Mouse (Mus musculus) liver, postnatal 0 days (tissue): ENCODE measurements around the gene Zpr1. TPM values are rescaled to one million over a fixed set of nuclear protein-coding genes. Genes with fewer than 3 reads are reported as not detected.

Source experiments
- ATAC-seq: fragments of 200-750 bp; cut with Nextera tagmentation; 2 replicates; pipeline ENCODE4 v1.8.0; 2017; ENCODE audit warnings: mild to moderate bottlenecking, moderate library complexity
- DNase-seq: peaks from one replicate; pipeline ENCODE4 v3.0.0-alpha.2; 2016
- H3K27ac ChIP-seq: fragments of 300-500 bp; sonication (generic); 2 replicates; pipeline ENCODE4 v1.5.1; 2014; ENCODE audit warnings: antibody characterized with exemption, moderate library complexity, mild to moderate bottlenecking, low read depth
- H3K27me3 ChIP-seq: fragments of 300-500 bp; sonication (generic); 2 replicates; pipeline ENCODE4 v1.6.1; 2014; ENCODE audit warnings: low read length, control low read depth, mixed read lengths; ENCODE audit not compliant: insufficient read depth
- H3K36me3 ChIP-seq: fragments of 300-500 bp; sonication (generic); replicated peaks from 2 replicates; pipeline ENCODE4 v1.6.1; 2014; ENCODE audit warnings: mild to moderate bottlenecking, control low read depth, low read length, moderate library complexity, mixed read lengths; ENCODE audit not compliant: insufficient read depth
- H3K4me1 ChIP-seq: fragments of 300-500 bp; sonication (generic); 2 replicates; pipeline ENCODE4 v1.6.1; 2014; ENCODE audit warnings: antibody characterized with exemption, mild to moderate bottlenecking, control low read depth; ENCODE audit not compliant: insufficient read depth
- H3K4me2 ChIP-seq: fragments of 300-500 bp; sonication (generic); 2 replicates; pipeline ENCODE4 v1.6.1; 2014; ENCODE audit warnings: low read depth, mild to moderate bottlenecking, low read length, moderate library complexity, mixed read lengths
- H3K4me3 ChIP-seq: fragments of 300-500 bp; sonication (generic); 2 replicates; pipeline ENCODE4 v1.5.1; 2014; ENCODE audit warnings: low read depth, low read length
- H3K9ac ChIP-seq: fragments of 300-500 bp; sonication (generic); replicated peaks from 2 replicates; pipeline ENCODE4 v1.6.1; 2014; ENCODE audit warnings: mild to moderate bottlenecking, moderate library complexity
- H3K9me3 ChIP-seq: fragments of 300-500 bp; sonication (generic); 2 replicates; pipeline ENCODE4 v1.6.1; 2016; ENCODE audit warnings: mild to moderate bottlenecking, control low read depth, low read length, mixed read lengths
- CTCF ChIP-seq: sonication (generic); IDR thresholded peaks from 2 replicates; pipeline ENCODE4 v1.5.1; 2016; ENCODE audit warnings: antibody characterized with exemption, low read depth
- EP300 ChIP-seq: IDR thresholded peaks from 2 replicates; pipeline ENCODE4 v1.6.1; 2016; ENCODE audit warnings: antibody characterized with exemption, low read depth, mild to moderate bottlenecking
- WGBS: fragments of 180-500 bp; shearing (Covaris S2); extraction: QIAGEN DNeasy Blood & Tissue Kit; methylation state at CpG from one replicate; pipeline ENCODE4 v1.1.7; 2014; ENCODE audit not compliant: insufficient replicate concordance; 5-methylcytosine and 5-hydroxymethylcytosine counted together
- polyA plus RNA-seq: library from polyadenylated mRNA; unstranded; fragments of >200 nt; fragmentation: Nextera tagmentation; extraction: Ambion mirVana; gene quantifications from 2 replicates; pipeline ENCODE4 v1.2.1, GENCODE M21; 2015

Zpr1 gene
- polyA plus RNA-seq, 1 experiment from 2014 or later, result 21.8 TPM

DNA sequence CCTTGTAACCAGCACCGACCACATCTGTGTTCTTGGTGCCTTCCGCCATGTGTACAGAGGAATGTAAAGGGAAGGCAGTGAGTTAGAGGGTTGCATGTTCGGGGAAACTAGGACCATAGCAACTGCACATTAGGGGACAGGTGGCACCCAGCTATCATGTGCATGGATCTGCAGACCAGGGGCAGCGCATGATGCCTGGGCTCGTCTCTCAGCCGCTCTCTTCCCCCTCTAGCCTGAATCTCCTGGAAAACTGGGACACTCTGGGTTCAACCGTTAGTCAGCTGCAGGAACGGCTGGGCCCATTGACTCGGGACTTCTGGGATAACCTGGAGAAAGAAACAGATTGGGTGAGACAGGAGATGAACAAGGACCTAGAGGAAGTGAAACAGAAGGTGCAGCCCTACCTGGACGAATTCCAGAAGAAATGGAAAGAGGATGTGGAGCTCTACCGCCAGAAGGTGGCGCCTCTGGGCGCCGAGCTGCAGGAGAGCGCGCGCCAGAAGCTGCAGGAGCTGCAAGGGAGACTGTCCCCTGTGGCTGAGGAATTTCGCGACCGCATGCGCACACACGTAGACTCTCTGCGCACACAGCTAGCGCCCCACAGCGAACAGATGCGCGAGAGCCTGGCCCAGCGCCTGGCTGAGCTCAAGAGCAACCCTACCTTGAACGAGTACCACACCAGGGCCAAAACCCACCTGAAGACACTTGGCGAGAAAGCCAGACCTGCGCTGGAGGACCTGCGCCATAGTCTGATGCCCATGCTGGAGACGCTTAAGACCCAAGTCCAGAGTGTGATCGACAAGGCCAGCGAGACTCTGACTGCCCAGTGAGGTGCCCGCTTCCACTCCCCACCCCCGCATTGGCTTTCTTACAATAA, 43.1 kb upstream of the Zpr1 start:
- 10% methylated on average over 37 of the region's 37 CpGs for WGBS
- Histone ChIP-seq H3K9me3 (no peaks in the 10 kb centered on the region), H3K4me3 (peak overlapping the region; percentile 45), H3K4me2 (peak overlapping the region; percentile 69), H3K9ac (peak overlapping the region; percentile 79), H3K4me1 (peaks cover 20% of the 10 kb centered on the region), H3K36me3 (no peaks in the 10 kb centered on the region), H3K27ac (peak overlapping the region; percentile 96), H3K27me3 (no peaks in the 10 kb centered on the region)
- no peak for TF ChIP-seq EP300
- peak; percentile 75 for TF ChIP-seq CTCF
- peak; percentile 79 for DNase-seq
- peak; percentile 19 for ATAC-seq

DNA sequence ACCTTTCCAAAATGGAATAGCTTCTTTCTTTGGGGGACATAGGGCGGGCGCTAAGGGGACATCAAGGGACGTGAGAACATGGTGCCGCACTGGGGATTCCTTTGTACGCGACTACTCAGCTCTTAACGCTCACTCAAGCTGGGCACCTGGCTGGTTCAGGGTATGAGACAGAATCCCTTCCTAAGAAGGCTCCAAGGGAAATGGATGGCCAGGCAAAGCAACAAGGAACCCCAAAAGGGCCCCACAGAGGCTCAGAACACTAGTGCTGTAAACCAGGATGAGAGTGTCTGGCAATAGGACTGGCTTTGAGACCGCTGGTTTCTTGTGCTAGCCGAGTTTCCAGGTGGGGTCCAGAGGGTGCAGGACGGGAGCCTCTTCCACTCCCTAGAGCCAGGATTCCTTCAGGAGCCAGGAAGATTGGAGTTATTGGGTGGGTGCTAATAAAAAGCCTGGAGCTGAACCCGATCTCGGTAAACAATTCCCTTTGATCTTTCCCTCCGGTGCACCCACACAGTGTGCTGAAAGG, 42.4 kb upstream of the Zpr1 start:
- Histone ChIP-seq H3K9me3 (no peaks in the 10 kb centered on the region), H3K27me3 (no peaks in the 10 kb centered on the region), H3K4me2 (peak overlapping the region; percentile 69), H3K36me3 (no peaks in the 10 kb centered on the region), H3K4me3 (peak overlapping the region; percentile 45), H3K9ac (peak overlapping the region; percentile 79), H3K4me1 (peaks cover 18% of the 10 kb centered on the region), H3K27ac (peak overlapping the region; percentile 96)
- 23% methylated on average over 13 of the region's 13 CpGs for WGBS
- TF ChIP-seq EP300 (peak; percentile 16; the same call in 1 of the 2 replicates), CTCF (no peak)
- ATAC-seq (peak; percentile 48; the same call in 1 of the 2 replicates), DNase-seq (peak; percentile 63)

- ATAC-seq (peak; percentile 31; the same call in 1 of the 2 replicates), DNase-seq (peak; percentile 51)
- Histone ChIP-seq H3K4me2 (peak overlapping the region; percentile 57), H3K36me3 (no peaks in the 10 kb centered on the region), H3K9me3 (no peaks in the 10 kb centered on the region), H3K27me3 (no peaks in the 10 kb centered on the region), H3K4me3 (no peak overlapping the region), H3K9ac (peak overlapping the region; percentile 51), H3K27ac (peak overlapping the region; percentile 84), H3K4me1 (peaks cover 12% of the 10 kb centered on the region)
- 55% methylated on average over 6 of the region's 6 CpGs for whole genome bisulfite sequencing
- TF ChIP-seq EP300 (no peak), CTCF (no peak)
Observed at GRCm38 (mm10) chr9:46235196-46235595, 37.7 kb upstream of the Zpr1 start.

GRCm38 (mm10) chr9:46235596-46235648, 37.4 kb upstream of the Zpr1 start, which contains the start of gene Apoc3:
Gene Apoc3 (minus strand): TSS chr9:46235636.
- no peak for DNase-seq

GRCm38 (mm10) chr9:46235649-46236048, 37.2 kb upstream of the Zpr1 start:
- H3K9me3 ChIP-seq, result no peaks in the 10 kb centered on the region
- no peaks in the 10 kb centered on the region for H3K36me3 ChIP-seq
- no peak overlapping the region for H3K9ac ChIP-seq
- no peak for TF ChIP-seq CTCF
- no peak for TF ChIP-seq EP300
- no peak for ATAC-seq
- H3K27me3 ChIP-seq, result no peaks in the 10 kb centered on the region
- no peak for DNase-seq
- no peak overlapping the region; the same call in 1 of the 2 replicates for H3K4me2 ChIP-seq
- 43% methylated on average over 4 of the region's 4 CpGs for WGBS
- H3K27ac ChIP-seq, result peak overlapping the region; percentile 84
- H3K4me3 ChIP-seq, result no peak overlapping the region
- H3K4me1 ChIP-seq, result peaks cover 15% of the 10 kb centered on the region

More at GRCm38 (mm10) chr9:46235596-46235648, 37.4 kb upstream of the Zpr1 start, which contains the start of gene Apoc3:
- H3K27me3 ChIP-seq, result no peaks in the 10 kb centered on the region
- H3K4me3 ChIP-seq, result peak within 1 kb of the TSS; percentile 15; the same call in 1 of the 2 replicates
- peak within 1 kb of the TSS; percentile 51 for H3K9ac ChIP-seq
- H3K9me3 ChIP-seq, result no peaks in the 10 kb centered on the region
- no peak for ATAC-seq
- peak within 1 kb of the TSS; percentile 84 for H3K27ac ChIP-seq
- no peaks in the 10 kb centered on the region for H3K36me3 ChIP-seq
- peak within 1 kb of the TSS; percentile 57 for H3K4me2 ChIP-seq
- TF ChIP-seq EP300 (no peak), CTCF (no peak)
- peaks cover 12% of the 10 kb centered on the region for H3K4me1 ChIP-seq

DNA sequence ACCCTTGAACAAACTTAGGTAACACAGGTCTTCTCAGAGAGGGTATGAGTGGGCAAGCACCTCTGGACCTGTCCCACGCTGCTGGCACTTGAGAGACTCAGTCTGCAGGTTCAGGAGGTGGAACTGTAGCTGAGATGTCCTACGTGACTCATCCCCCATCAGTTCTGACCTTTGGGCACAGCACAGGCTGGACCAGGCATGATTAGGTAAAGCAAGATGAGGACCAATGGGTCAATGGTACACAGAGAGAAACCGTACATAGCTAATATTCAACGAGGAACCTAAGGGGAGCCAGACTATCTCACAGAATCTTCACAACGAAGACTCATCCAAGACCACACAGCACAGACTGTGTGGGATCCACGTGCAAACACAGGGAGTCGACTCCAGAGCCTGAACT, 34.0 kb upstream of the Zpr1 start:
- no peaks in the 10 kb centered on the region for H3K27me3 ChIP-seq
- H3K4me3 ChIP-seq, result no peak overlapping the region
- peaks cover 17% of the 10 kb centered on the region for H3K4me1 ChIP-seq
- H3K4me2 ChIP-seq, result no peak overlapping the region
- TF ChIP-seq CTCF (no peak), EP300 (no peak)
- DNase-seq (no peak), ATAC-seq (peak; percentile 75)
- H3K9ac ChIP-seq, result no peak overlapping the region
- no peaks in the 10 kb centered on the region for H3K9me3 ChIP-seq
- peak overlapping the region; percentile 57 for H3K27ac ChIP-seq
- 62% methylated on average over 7 of the region's 7 CpGs for WGBS
- no peaks in the 10 kb centered on the region for H3K36me3 ChIP-seq
